Comparison of ENCODE assay signal across 8 mouse cellular contexts in the genomic region with DNA sequence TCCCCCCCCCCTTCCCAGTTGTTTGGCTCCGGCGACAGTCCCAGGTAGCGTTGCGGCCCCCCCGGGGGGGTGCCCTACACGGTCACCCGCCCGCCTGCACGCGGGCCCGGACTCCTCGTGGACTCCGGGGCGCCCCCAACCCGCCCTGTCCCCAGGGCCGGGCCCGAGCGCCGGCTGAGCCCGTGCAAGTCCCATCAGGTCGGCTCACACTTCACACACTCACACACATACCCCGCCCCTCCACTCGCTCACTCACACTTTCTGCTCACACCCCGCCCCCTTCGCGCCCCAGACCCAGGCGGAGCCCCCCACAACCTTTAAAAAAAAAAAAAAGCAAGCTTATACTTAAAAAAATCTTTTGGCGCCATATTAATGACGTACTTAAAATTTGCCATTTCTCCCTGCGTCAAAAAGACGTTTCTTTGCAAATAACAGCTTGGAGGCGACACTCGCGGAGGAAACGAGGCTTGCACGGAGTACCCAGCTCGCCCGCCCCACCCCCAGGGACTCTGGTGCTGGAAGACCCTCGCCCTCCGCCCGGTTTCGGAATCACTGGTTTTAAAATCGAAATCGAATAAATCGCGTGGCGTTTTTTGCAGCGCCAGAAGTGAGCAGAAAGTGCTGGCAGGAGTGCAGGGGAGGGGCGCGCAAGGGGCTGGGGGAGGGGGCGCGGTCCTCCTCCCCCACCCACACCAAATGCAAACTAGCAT. TPM values are rescaled to one million over a fixed set of nuclear protein-coding genes. Genes with fewer than 3 reads are reported as not detected.
DNase-seq lines count a peak whose midpoint lies in the region; ATAC-seq lines count a peak whose summit lies in the region.

No protein-coding gene starts in this region.

- peak; percentile 80 for DNase-seq in R1 (ENCODE audit: low read depth, low spot score)
- DNase-seq in cerebellum, postnatal 36 days: peak; percentile 69
- peak; percentile 70 for DNase-seq in gastrocnemius, postnatal 14 days
- peak; percentile 54 to 77 for DNase-seq in left cerebral cortex, adult 9 months (ENCODE audit: low spot score in 2 of 2)
- peak; percentile 67 to 77 for DNase-seq in right cerebral cortex, adult 2 months (ENCODE audit: low spot score in 2 of 2)
- peak; percentile 79 for DNase-seq in urinary bladder, postnatal 14 days (ENCODE audit: low spot score)

- intact Hi-C loops in gastrocnemius, postnatal 14 days (cut with DNase I; ENCODE audit: low total_unique reads): loop anchor here (5.0 kb wide), 1 partner anchor 104 kb away; no protein-coding TSS in a partner anchor

- peak; percentile 45 for ATAC-seq in inflammation-experienced regulatory T-cells, adult 6 months
- peak; percentile 41 for ATAC-seq in megakaryocyte, adult 5-6 weeks (ENCODE audit: poor library complexity, severe bottlenecking)

RNA-seq across cellular contexts. Expression of gene Jade2, which starts 0.5 kb away (rescaled TPM):
- 1 to 10 TPM; 2.0 to 5.0 TPM for total RNA-seq in gastrocnemius, postnatal 14 days (2021)
- polyA plus RNA-seq in inflammation-experienced regulatory T-cells, adult 6 months (2017; shearing (Covaris generic)): 10 to 100 TPM; 14.1 to 21.5 (median 20.1) TPM
- 1.9 and 2.1 TPM in 2 replicates for total RNA-seq in megakaryocyte, adult 5-6 weeks (2015)
- total RNA-seq in megakaryocyte, adult 5-6 weeks (2017): 1.4 and 2.4 TPM in 2 replicates

Comparison
In these comparisons a context has a peak if more than half of its experiments do, and no peak if none do; other contexts are left out.
1. Peak in every context shown above with its lines: DNase-seq and ATAC-seq.